Comparison of ENCODE assay signal across 9 mouse cellular contexts in the genomic region with DNA sequence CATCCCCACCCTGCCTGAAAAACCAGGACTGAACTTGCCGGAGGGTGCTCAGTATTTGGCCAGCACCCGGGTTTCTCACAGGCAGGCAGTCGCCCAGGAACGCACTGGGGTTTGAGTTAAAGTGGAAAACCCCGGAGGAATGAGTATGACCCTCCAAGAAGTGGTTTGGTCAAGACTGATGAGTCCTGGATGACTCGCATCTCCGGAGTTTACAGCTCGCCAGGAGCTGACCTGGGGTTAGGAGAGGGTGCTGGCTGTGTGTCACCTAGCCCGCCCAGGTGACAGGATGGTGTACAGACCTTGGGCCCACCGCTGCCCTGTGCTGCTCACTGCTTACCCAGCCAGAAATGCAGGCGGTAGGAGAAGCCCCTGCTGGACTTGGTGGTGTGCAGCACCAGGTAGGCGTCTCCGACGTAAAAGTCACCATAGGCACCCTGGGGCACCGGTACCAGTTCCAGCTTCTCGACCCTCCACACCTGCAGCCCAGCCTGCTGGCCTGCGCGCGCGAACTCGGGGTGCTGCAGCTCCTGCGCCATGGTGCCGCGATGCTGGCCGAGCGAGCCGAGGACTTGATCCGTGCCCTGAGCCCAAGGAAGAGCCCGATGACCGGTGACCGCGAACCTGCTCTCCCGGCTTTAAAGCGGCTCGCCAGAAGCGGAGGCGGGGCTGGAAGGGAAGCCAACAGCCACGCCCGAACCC. TPM values are rescaled to one million over a fixed set of nuclear protein-coding genes. Genes with fewer than 3 reads are reported as not detected.
DNase-seq lines count a peak whose midpoint lies in the region; ATAC-seq lines count a peak whose summit lies in the region.
"Had no signal": no experiment of that assay in that cellular context is flagged by ENCODE, and none has a peak within 500 bp of the region (broad histone marks: within the 10 kb centered on the region; RNA-seq: fewer than 3 reads in every experiment).

A gene (minus strand): TSS at position 656 of the 699 bp plus-strand sequence.

- DNase-seq in cerebellum, postnatal 36 days, result peak; percentile 6 to 7
- no peak for DNase-seq in cerebellum, adult 8-10 months
- DNase-seq in ZHBTc4 (ENCODE audit: low read depth, low spot score), result peak; percentile 50
- no peak for DNase-seq in right cerebral cortex, adult 2 months (ENCODE audit: low spot score in 2 of 2)

- ATAC-seq in forebrain, embryonic 15.5 days (replicated peaks), result peak; percentile 69; the same call in 1 of the 2 replicates
- peak; percentile 80 for ATAC-seq in intestine, embryonic 16.5 days
- ATAC-seq in liver, embryonic 16.5 days (ENCODE audit: low read depth), result no peak
- ATAC-seq in neutrophil, adult 5-6 weeks (ENCODE audit: extremely low read depth, insufficient number of reproducible peaks, low FRiP score, poor library complexity, severe bottlenecking), result peak; percentile 23; the same call in 1 of the 2 replicates

- H3K9me3 ChIP-seq in forebrain, embryonic 15.5 days, result no peaks in the 10 kb centered on the region
- H3K9me3 ChIP-seq in intestine, embryonic 16.5 days (ENCODE audit: control insufficient read depth, low read length), result no peaks in the 10 kb centered on the region
- H3K9me3 ChIP-seq in liver, embryonic 16.5 days (replicated peaks; ENCODE audit: control insufficient read depth, low read length), result no peaks in the 10 kb centered on the region
- H3K9me3 ChIP-seq: G1E had no signal

- WGBS in forebrain, embryonic 15.5 days, result 1% methylated on average over 39 of the region's 39 CpGs
- 1% methylated on average over 39 of the region's 39 CpGs for WGBS in intestine, embryonic 16.5 days
- WGBS in liver, embryonic 16.5 days (ENCODE audit: insufficient replicate concordance), result 2% methylated on average over 39 of the region's 39 CpGs

- H3K27ac ChIP-seq in forebrain, embryonic 15.5 days (replicated peaks), result no peak within 1 kb of the TSS
- H3K27ac ChIP-seq in intestine, embryonic 16.5 days (ENCODE audit: low read length), result no peak within 1 kb of the TSS
- H3K27ac ChIP-seq in liver, embryonic 16.5 days (ENCODE audit: low read length), result no peak within 1 kb of the TSS

- peak within 1 kb of the TSS; percentile 77 for H3K4me2 ChIP-seq in forebrain, embryonic 15.5 days (replicated peaks)
- H3K4me2 ChIP-seq in intestine, embryonic 16.5 days (ENCODE audit: low read depth, low read length), result peak within 1 kb of the TSS; percentile 75
- H3K4me2 ChIP-seq in liver, embryonic 16.5 days (ENCODE audit: low read depth, low read length), result peak within 1 kb of the TSS; percentile 44

- H3K9ac ChIP-seq in forebrain, embryonic 15.5 days (replicated peaks), result peak within 1 kb of the TSS; percentile 32; the same call in 1 of the 2 replicates
- H3K9ac ChIP-seq in intestine, embryonic 16.5 days (ENCODE audit: low read depth, low read length), result peak within 1 kb of the TSS; percentile 70
- no peak within 1 kb of the TSS for H3K9ac ChIP-seq in liver, embryonic 16.5 days (ENCODE audit: low read depth, low read length)

- H3K36me3 ChIP-seq in forebrain, embryonic 15.5 days, result no peaks in the 10 kb centered on the region
- H3K36me3 ChIP-seq in intestine, embryonic 16.5 days (ENCODE audit: control insufficient read depth, insufficient read depth, low read length), result no peaks in the 10 kb centered on the region
- H3K36me3 ChIP-seq in liver, embryonic 16.5 days (ENCODE audit: control insufficient read depth, insufficient read depth), result no peaks in the 10 kb centered on the region
- H3K36me3 ChIP-seq: G1E had no signal

- H3K4me1 ChIP-seq in forebrain, embryonic 15.5 days, result peaks cover 14% of the 10 kb centered on the region
- peaks cover 11% of the 10 kb centered on the region for H3K4me1 ChIP-seq in intestine, embryonic 16.5 days (ENCODE audit: control insufficient read depth, insufficient read depth, low read length)
- H3K4me1 ChIP-seq in liver, embryonic 16.5 days (ENCODE audit: control insufficient read depth, low read depth, low read length), result no peaks in the 10 kb centered on the region

- peak within 1 kb of the TSS; percentile 41 for H3K4me3 ChIP-seq in forebrain, embryonic 15.5 days
- peak within 1 kb of the TSS; percentile 59 for H3K4me3 ChIP-seq in intestine, embryonic 16.5 days (ENCODE audit: low read length)
- H3K4me3 ChIP-seq in liver, embryonic 16.5 days (ENCODE audit: low read depth, low read length), result peak within 1 kb of the TSS; percentile 27

- peaks cover 8% of the 10 kb centered on the region; the same call in 1 of the 2 replicates for H3K27me3 ChIP-seq in forebrain, embryonic 15.5 days
- H3K27me3 ChIP-seq in intestine, embryonic 16.5 days (replicated peaks; ENCODE audit: control insufficient read depth, insufficient read depth, low read length), result peaks cover 6% of the 10 kb centered on the region; the same call in 1 of the 2 replicates
- peaks cover 27% of the 10 kb centered on the region for H3K27me3 ChIP-seq in liver, embryonic 16.5 days (ENCODE audit: control insufficient read depth, insufficient read depth, low read depth, low read length)

RNA-seq across cellular contexts. Expression of the gene that starts here (rescaled TPM):
- not detected in 2 replicates for polyA plus RNA-seq in forebrain, embryonic 15.5 days (2015; fragmentation: Nextera tagmentation; extraction: Ambion mirVana)
- polyA plus RNA-seq in intestine, embryonic 16.5 days (2015; fragmentation: Nextera tagmentation; extraction: Ambion mirVana), result 67.5 and 79.3 TPM in 2 replicates
- 0.06 and 0.57 TPM in 2 replicates for polyA plus RNA-seq in liver, embryonic 16.5 days (2015; fragmentation: Nextera tagmentation; extraction: Ambion mirVana)
- not detected in 2 replicates for total RNA-seq in neutrophil, adult 5-6 weeks (2017)
- polyA plus RNA-seq: G1E had no signal

Comparison
In these comparisons a context has a peak if more than half of its experiments do, and no peak if none do; other contexts are left out.
1. RNA of the gene that starts here (polyA plus RNA-seq): 67.5 to 79.3 TPM in intestine, embryonic 16.5 days; 0.06 to 0.57 TPM in liver, embryonic 16.5 days and not detected in forebrain, embryonic 15.5 days; every median in the first group is over 10 times any median in the second.
2. DNase-seq: peak in cerebellum, postnatal 36 days (2 of 2) and ZHBTc4 (single experiment); none in cerebellum, adult 8-10 months (single experiment) and right cerebral cortex, adult 2 months (0 of 2).
3. Peak in ATAC-seq, H3K4me3 ChIP-seq, H3K9ac ChIP-seq and H3K4me2 ChIP-seq in forebrain, embryonic 15.5 days; RNA of the gene not detected or under 1 TPM.
4. Peak in ATAC-seq in neutrophil, adult 5-6 weeks; RNA of the gene not detected or under 1 TPM.
5. Peak in every context shown above with its lines, with median percentiles within 50 percentile points of each other: H3K4me2 ChIP-seq and H3K4me3 ChIP-seq.